Mouse (Mus musculus) right cerebral cortex, postnatal 25 days (tissue): Measurements from ENCODE around the gene Tufm.

Experiments used
- DNase-seq: peaks from one replicate; pipeline ENCODE4 v3.0.0; 2022

Tufm gene

GRCm38 (mm10) chr7:126487052-126487483 is at the start of gene Tufm:
Gene Tufm (plus strand): TSS chr7:126487361.
- DNase-seq: peak; percentile 98

- DNase-seq: no peak
These were observed 47.0 kb upstream of the Tufm start for GRCm38 (mm10) chr7:126440134-126440533.

GRCm38 (mm10) chr7:126443997-126444396 is 43.2 kb upstream of the Tufm start:
- no peak for DNase-seq

- DNase-seq: no peak
These were observed 42.6 kb upstream of the Tufm start for GRCm38 (mm10) chr7:126444536-126444935.

- DNase-seq: no peak
These were observed 41.9 kb upstream of the Tufm start for GRCm38 (mm10) chr7:126445104-126445815.

- no peak for DNase-seq
These were observed 40.9 kb upstream of the Tufm start for GRCm38 (mm10) chr7:126446217-126446616.

GRCm38 (mm10) chr7:126448481-126448880 is 38.7 kb upstream of the Tufm start:
- DNase-seq: no peak

GRCm38 (mm10) chr7:126449991-126450390 is 37.2 kb upstream of the Tufm start:
- no peak for DNase-seq

GRCm38 (mm10) chr7:126450641-126451040 is 36.5 kb upstream of the Tufm start:
- DNase-seq: no peak

GRCm38 (mm10) chr7:126452244-126452643 is 34.9 kb upstream of the Tufm start:
- no peak for DNase-seq

GRCm38 (mm10) chr7:126453861-126454260 is 33.3 kb upstream of the Tufm start:
- no peak for DNase-seq

GRCm38 (mm10) chr7:126455242-126455641 is 31.9 kb upstream of the Tufm start:
- DNase-seq: no peak

GRCm38 (mm10) chr7:126456382-126457266 is 30.5 kb upstream of the Tufm start:
- DNase-seq: no peak

GRCm38 (mm10) chr7:126458225-126458624 is 28.9 kb upstream of the Tufm start:
- DNase-seq: no peak

GRCm38 (mm10) chr7:126458844-126459618 is 28.1 kb upstream of the Tufm start:
- DNase-seq: no peak

- DNase-seq: no peak
These were observed 26.4 kb upstream of the Tufm start for GRCm38 (mm10) chr7:126460623-126461399.

GRCm38 (mm10) chr7:126461626-126462025 is 25.5 kb upstream of the Tufm start:
- no peak for DNase-seq

GRCm38 (mm10) chr7:126463004-126463403 is 24.2 kb upstream of the Tufm start, which contains the start of gene Atp2a1:
Gene Atp2a1 (minus strand): TSS chr7:126463108.
- DNase-seq: no peak

GRCm38 (mm10) chr7:126463547-126463946 is 23.6 kb upstream of the Tufm start:
- no peak for DNase-seq

GRCm38 (mm10) chr7:126464121-126464520 is 23.0 kb upstream of the Tufm start:
- DNase-seq: no peak

GRCm38 (mm10) chr7:126464836-126465235 is 22.3 kb upstream of the Tufm start:
- DNase-seq: no peak
